Mouse (Mus musculus): ENCODE results near the gene Ckap2l. TPM values are rescaled to one million over a fixed set of nuclear protein-coding genes. Genes with fewer than 3 reads are reported as not detected.

Ckap2l gene
- polyA plus RNA-seq, 1 experiment = 6.9 TPM

- DNase-seq (ENCODE audit: low read depth) = peak; percentile 16
- TF ChIP-seq POLR2A (IDR thresholded peaks at IDR 0.05; ENCODE audit: borderline replicate concordance, extremely low read depth, insufficient read depth, insufficient read length, poor library complexity, severe bottlenecking) (no peak), CTCF (IDR thresholded peaks at IDR 0.05; ENCODE audit: borderline replicate concordance, extremely low read depth, insufficient read depth, insufficient read length) (no peak)
Measured at GRCm38 (mm10) chr2:129221097-129221632, 75.8 kb downstream of the Ckap2l start.

- peak; percentile 61 for DNase-seq (ENCODE audit: low read depth)
- TF ChIP-seq CTCF (IDR thresholded peaks at IDR 0.05; ENCODE audit: borderline replicate concordance, extremely low read depth, insufficient read depth, insufficient read length) = no peak
- no peak for TF ChIP-seq POLR2A (IDR thresholded peaks at IDR 0.05; ENCODE audit: borderline replicate concordance, extremely low read depth, insufficient read depth, insufficient read length, poor library complexity, severe bottlenecking)
Measured at GRCm38 (mm10) chr2:129218537-129219105, 78.4 kb downstream of the Ckap2l start.

Other genes starting within 250 kb of the Ckap2l start
- 0.78 and 0.90 TPM in 2 replicates for gene Vinac1, start 249.0 kb downstream of the Ckap2l start, polyA plus RNA-seq (2012; rRNA removed)
- 22.3 and 30.4 TPM in 2 replicates for gene Ttl, start 231.3 kb downstream of the Ckap2l start, polyA plus RNA-seq (2012; rRNA removed)
- gene Polr1b, start 196.2 kb downstream of the Ckap2l start, polyA plus RNA-seq (2012; rRNA removed) = 34.4 and 34.9 TPM in 2 replicates
- 23.4 and 31.6 TPM in 2 replicates for gene Chchd5, start 167.5 kb downstream of the Ckap2l start, polyA plus RNA-seq (2012; rRNA removed)
- 57.3 and 72.7 TPM in 2 replicates for gene Slc20a1, start 98.4 kb downstream of the Ckap2l start, polyA plus RNA-seq (2012; rRNA removed)
- 0.15 and 0.18 TPM in 2 replicates for gene Il1a, start 12.8 kb upstream of the Ckap2l start, polyA plus RNA-seq (2012; rRNA removed)
- gene Il1b, start 73.9 kb upstream of the Ckap2l start, polyA plus RNA-seq (2012; rRNA removed) = 0.10 TPM in 1 of 2 replicates, not detected in the other
- gene F830045P16Rik, start 239.4 kb upstream of the Ckap2l start, polyA plus RNA-seq (2012; rRNA removed) = not detected in 2 replicates

Measured in brain, embryonic 14.5 days (tissue).